Mouse (Mus musculus) MEL (cell line): ENCODE data around the gene Thsd7b. TPM values are rescaled to one million over a fixed set of nuclear protein-coding genes. Genes with fewer than 3 reads are reported as not detected.

Source experiments
- DNase-seq: peaks from one replicate; pipeline ENCODE4 v3.0.0; 2011; ENCODE audit warnings: low read depth, low spot score
- H3K27ac ChIP-seq: 2 replicates; pipeline ENCODE4 v1.5.1; 2012; ENCODE audit warnings: low read depth, mild to moderate bottlenecking, control low read depth, low read length, moderate library complexity; ENCODE audit not compliant: control insufficient read depth
- H3K27me3 ChIP-seq, 2 experiments: fragments of 150-350 bp in 1 of 2; sonication (generic) in 1 of 2; 2 replicates each; pipeline ENCODE4 v1.6.1; 2012; ENCODE audit warnings: low read length in 2 of 2, mild to moderate bottlenecking in 2 of 2, improper control_type of control experiment in 1 of 2, moderate library complexity in 1 of 2; ENCODE audit not compliant: insufficient read depth in 2 of 2, control insufficient read depth in 1 of 2
- H3K36me3 ChIP-seq, 2 experiments: 2 replicates each; pipeline ENCODE4 v1.6.1; 2012 to 2014; ENCODE audit warnings: low read length in 2 of 2, improper control_type of control experiment in 1 of 2, inconsistent platforms in 1 of 2, mild to moderate bottlenecking in 1 of 2; ENCODE audit not compliant: insufficient read depth in 2 of 2, control insufficient read depth in 1 of 2
- H3K4me1 ChIP-seq, 2 experiments: fragments of 150-350 bp in 1 of 2; sonication (generic) in 1 of 2; 2 replicates each; pipeline ENCODE4 v1.6.1; 2012; ENCODE audit warnings: low read length in 2 of 2, improper control_type of control experiment in 1 of 2, mild to moderate bottlenecking in 1 of 2; ENCODE audit not compliant: insufficient read depth in 2 of 2, control insufficient read depth in 1 of 2
- H3K4me3 ChIP-seq, 2 experiments: fragments of 150-350 bp in 1 of 2; sonication (generic) in 1 of 2; 2 replicates each; pipeline ENCODE4 v1.5.1; 2012; ENCODE audit warnings: low read depth in 2 of 2, low read length in 2 of 2, mild to moderate bottlenecking in 2 of 2, moderate library complexity in 2 of 2, control low read depth in 1 of 2, improper control_type of control experiment in 1 of 2; ENCODE audit not compliant: control insufficient read depth in 1 of 2, insufficient read depth in 1 of 2
- H3K79me2 ChIP-seq: 2 replicates; pipeline ENCODE4 v1.6.1; 2012; ENCODE audit warnings: mild to moderate bottlenecking, low read length, moderate library complexity; ENCODE audit not compliant: control insufficient read depth, poor library complexity, insufficient read depth
- H3K9ac ChIP-seq: 2 replicates; pipeline ENCODE4 v1.6.1; 2012; ENCODE audit warnings: low read depth, mild to moderate bottlenecking, control low read depth, low read length, moderate library complexity; ENCODE audit not compliant: control insufficient read depth, poor library complexity, severe bottlenecking
- H3K9me3 ChIP-seq: fragments of 150-350 bp; sonication (generic); replicated peaks from 2 replicates; pipeline ENCODE4 v1.6.1; 2012; ENCODE audit warnings: mild to moderate bottlenecking, low read length, improper control_type of control experiment, moderate library complexity; ENCODE audit not compliant: insufficient read depth
- BHLHE40 ChIP-seq: IDR thresholded peaks from 2 replicates; pipeline ENCODE4 v1.6.1; 2012; ENCODE audit warnings: low read depth, mild to moderate bottlenecking, inconsistent platforms, low read length, improper control_type of control experiment, borderline replicate concordance
- EP300 ChIP-seq, 2 experiments: IDR thresholded peaks; 2 replicates each; pipeline ENCODE4 v1.6.1; 2011; ENCODE audit warnings: improper control_type of control experiment in 2 of 2, low read length in 2 of 2, low read depth in 1 of 2, mild to moderate bottlenecking in 1 of 2
- GATA1 ChIP-seq: IDR thresholded peaks from 2 replicates; pipeline ENCODE4 v1.6.1; 2011; ENCODE audit warnings: low read depth, low read length, improper control_type of control experiment
- JUND ChIP-seq: IDR thresholded peaks from 2 replicates; pipeline ENCODE4 v1.6.1; 2011; ENCODE audit warnings: low read depth, mild to moderate bottlenecking, improper control_type of control experiment, low read length
- MAFK ChIP-seq: IDR thresholded peaks from 2 replicates; pipeline ENCODE4 v1.6.1; 2011; ENCODE audit warnings: low read depth, mild to moderate bottlenecking, low read length, improper control_type of control experiment, borderline replicate concordance
- MAZ ChIP-seq: IDR thresholded peaks from 2 replicates; pipeline ENCODE4 v1.6.1; 2012; ENCODE audit warnings: low read depth, mild to moderate bottlenecking, inconsistent platforms, low read length, improper control_type of control experiment
- MYC ChIP-seq: IDR thresholded peaks from 2 replicates; pipeline ENCODE4 v1.6.1; 2011; ENCODE audit warnings: low read depth, mild to moderate bottlenecking, low read length, improper control_type of control experiment, moderate library complexity
- NRF1 ChIP-seq: IDR thresholded peaks from 2 replicates; pipeline ENCODE4 v1.6.1; 2014; ENCODE audit warnings: low read depth, mild to moderate bottlenecking, inconsistent platforms, low read length, improper control_type of control experiment, moderate library complexity; ENCODE audit not compliant: poor library complexity, insufficient read depth, severe bottlenecking
- POLR2AphosphoS2 ChIP-seq: IDR thresholded peaks from 2 replicates; pipeline ENCODE4 v1.6.1; 2011; ENCODE audit warnings: low read length, improper control_type of control experiment
- POLR2AphosphoS5 ChIP-seq: IDR thresholded peaks from 2 replicates; pipeline ENCODE4 v1.6.1; 2012; ENCODE audit warnings: low read depth, borderline replicate concordance, mild to moderate bottlenecking, inconsistent platforms, low read length, moderate library complexity, mixed read lengths
- RAD21 ChIP-seq: IDR thresholded peaks from 2 replicates; pipeline ENCODE4 v1.6.1; 2011; ENCODE audit warnings: mild to moderate bottlenecking, low read depth, low read length, improper control_type of control experiment
- SIN3A ChIP-seq: IDR thresholded peaks from 2 replicates; pipeline ENCODE4 v1.6.1; 2012; ENCODE audit warnings: low read length, improper control_type of control experiment, inconsistent platforms
- USF1 ChIP-seq: IDR thresholded peaks from 2 replicates; pipeline ENCODE4 v1.6.1; 2014; ENCODE audit warnings: low read depth, mild to moderate bottlenecking, inconsistent platforms, low read length, improper control_type of control experiment, moderate library complexity
- ZMIZ1 ChIP-seq: IDR thresholded peaks from 2 replicates; pipeline ENCODE4 v1.6.1; 2012; ENCODE audit warnings: low read depth, mild to moderate bottlenecking, inconsistent platforms, low read length, improper control_type of control experiment, moderate library complexity
- ZNF384 ChIP-seq: IDR thresholded peaks from 2 replicates; pipeline ENCODE4 v1.6.1; 2012; ENCODE audit warnings: low read depth, mild to moderate bottlenecking, inconsistent platforms, low read length, improper control_type of control experiment
- polyA plus RNA-seq, 2 experiments: library from polyadenylated mRNA; stranded (reverse) in 1 of 2; unstranded in 1 of 2; fragments of >175 nt in 1 of 2; fragments of >200 nt in 1 of 2; gene quantifications; 2 replicates each; pipeline versions ENCODE4 v1.2.1 to v1.2.4; 2012; ENCODE audit warnings: low replicate concordance in 2 of 2, low read depth in 1 of 2; ENCODE audit not compliant: insufficient read length in 2 of 2, insufficient read depth in 1 of 2, missing spikeins in 1 of 2
- total RNA-seq: library from RNA; depleted of rRNA; stranded (reverse); fragments of 300-350 nt; gene quantifications from 2 replicates; pipeline ENCODE4 v1.2.3, GENCODE M21; 2012

The Thsd7b gene
- total and polyA plus RNA-seq, 3 experiments, result not detected

GRCm38 (mm10) chr1:129756548-129757240 is 483.6 kb downstream of the Thsd7b start:
- Histone ChIP-seq H3K27ac (no peak overlapping the region), H3K27me3 (no peaks in the 10 kb centered on the region), H3K9ac (no peak overlapping the region), H3K9me3 (no peaks in the 10 kb centered on the region), H3K4me1 (peaks cover 0 to 2% of the 10 kb centered on the region in 2 experiments; a peak in 2 of 4 replicates), H3K79me2 (no peaks in the 10 kb centered on the region), H3K4me3 (no peak overlapping the region), H3K36me3 (peaks cover 0 to 7% of the 10 kb centered on the region in 2 experiments; a peak in 2 of 4 replicates)
- no peak for DNase-seq
- TF ChIP-seq GATA1, result no peak
- no peak for TF ChIP-seq POLR2AphosphoS5
- no peak for TF ChIP-seq MAZ
- no peak for TF ChIP-seq MAFK
- no peak for TF ChIP-seq NRF1
- TF ChIP-seq EP300 (IDR thresholded peaks at IDR 0.05; ENCODE audit: low read depth in 1 of 2, low read length in 2 of 2), result no peak
- TF ChIP-seq ZMIZ1, result no peak
- TF ChIP-seq JUND, result no peak
- no peak for TF ChIP-seq RAD21
- TF ChIP-seq, all 39 proteins: peak for 0

GRCm38 (mm10) chr1:129759003-129759402 is 485.9 kb downstream of the Thsd7b start:
- Histone ChIP-seq H3K27me3 (no peaks in the 10 kb centered on the region), H3K9me3 (no peaks in the 10 kb centered on the region), H3K9ac (no peak overlapping the region), H3K36me3 (peaks cover 0 to 8% of the 10 kb centered on the region in 2 experiments; a peak in 2 of 4 replicates), H3K4me3 (no peak overlapping the region), H3K4me1 (peaks cover 0 to 5% of the 10 kb centered on the region in 2 experiments; a peak in 2 of 4 replicates), H3K27ac (no peak overlapping the region), H3K79me2 (no peaks in the 10 kb centered on the region)
- DNase-seq, result no peak
- TF ChIP-seq SIN3A, result no peak
- no peak for TF ChIP-seq POLR2AphosphoS2
- TF ChIP-seq ZNF384, result no peak
- TF ChIP-seq MAZ, result no peak
- TF ChIP-seq USF1, result no peak
- TF ChIP-seq BHLHE40, result no peak
- no peak for TF ChIP-seq NRF1
- TF ChIP-seq MYC, result no peak
- no peak for TF ChIP-seq EP300 (IDR thresholded peaks at IDR 0.05; ENCODE audit: low read depth in 1 of 2, low read length in 2 of 2)
- TF ChIP-seq RAD21, result no peak
